Mouse (Mus musculus): ENCODE measurements around the gene Arih1.

DNA sequence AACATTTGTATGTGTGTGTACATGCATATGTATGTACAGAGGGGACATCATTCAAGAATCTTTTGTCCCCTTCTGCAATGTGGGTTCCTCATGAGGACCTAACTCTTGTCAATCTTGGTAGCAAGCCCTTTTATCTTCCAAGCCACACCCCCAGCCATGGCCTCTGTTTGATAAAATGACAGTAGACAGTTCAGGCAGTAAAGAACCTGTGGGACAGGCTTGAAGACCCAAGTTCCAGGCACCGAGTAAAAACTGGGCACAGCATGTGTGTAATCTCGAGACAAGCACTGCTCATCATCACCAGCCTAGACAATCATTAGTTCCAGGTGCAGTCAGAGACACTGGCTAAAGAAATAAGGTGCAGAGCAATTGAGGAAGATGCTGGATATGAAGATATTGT lies 140.2 kb downstream of the Arih1 start:
- no peak for TF ChIP-seq CTCF (IDR thresholded peaks at IDR 0.05; ENCODE audit: borderline replicate concordance, control insufficient read depth, extremely low read depth, insufficient read depth, low read length, poor library complexity)
- no peak for TF ChIP-seq POLR2A (IDR thresholded peaks at IDR 0.05; ENCODE audit: control insufficient read depth, extremely low read depth, insufficient read depth, low read length, poor library complexity)
